Mouse (Mus musculus) liver, adult 2 months (tissue): Measurements from ENCODE around the gene Xpot. TPM values are rescaled to one million over a fixed set of nuclear protein-coding genes. Genes with fewer than 3 reads are reported as not detected.

Experiments used
- DNase-seq: peaks from one replicate; pipeline ENCODE4 v3.0.0-alpha.2; 2011; ENCODE audit warnings: low read depth, low spot score; ENCODE audit errors: extremely low read depth
- H3K27ac ChIP-seq: fragments of 200-500 bp; replicated peaks from 2 replicates; pipeline ENCODE4 v1.5.1; 2012; ENCODE audit warnings: low read depth, mild to moderate bottlenecking, control low read depth, inconsistent platforms, low read length; ENCODE audit not compliant: insufficient read depth
- H3K27me3 ChIP-seq: fragments of 200-500 bp; 2 replicates; pipeline ENCODE4 v1.6.1; 2012; ENCODE audit warnings: mild to moderate bottlenecking, moderate library complexity, low read length, inconsistent platforms; ENCODE audit not compliant: control insufficient read depth, insufficient read depth
- H3K36me3 ChIP-seq: fragments of 200-500 bp; 2 replicates; pipeline ENCODE4 v1.6.1; 2012; ENCODE audit warnings: low read length, inconsistent platforms; ENCODE audit not compliant: control insufficient read depth, insufficient read depth
- H3K4me1 ChIP-seq: fragments of 200-500 bp; 2 replicates; pipeline ENCODE4 v1.6.1; 2011; ENCODE audit warnings: low read length; ENCODE audit not compliant: control insufficient read depth, insufficient read depth
- H3K4me3 ChIP-seq: fragments of 200-500 bp; 2 replicates; pipeline ENCODE4 v1.5.1; 2011; ENCODE audit warnings: low read depth, mild to moderate bottlenecking, control low read depth, low read length, moderate library complexity; ENCODE audit not compliant: insufficient read depth
- H3K79me2 ChIP-seq: fragments of 200-500 bp; 2 replicates; pipeline ENCODE4 v1.6.1; 2012; ENCODE audit warnings: inconsistent platforms, mild to moderate bottlenecking, low read length, moderate library complexity; ENCODE audit not compliant: control insufficient read depth, insufficient read depth
- H3K9ac ChIP-seq: fragments of 200-500 bp; 2 replicates; pipeline ENCODE4 v1.6.1; 2012; ENCODE audit warnings: low read depth, mild to moderate bottlenecking, control low read depth, inconsistent platforms, low read length
- CTCF ChIP-seq: fragments of 200-500 bp; IDR thresholded peaks from 2 replicates; pipeline ENCODE4 v1.5.1; 2011; ENCODE audit warnings: low read depth, low read length, control low read depth
- POLR2A ChIP-seq: fragments of 200-500 bp; IDR thresholded peaks from 2 replicates; pipeline ENCODE4 v1.6.1; 2011; ENCODE audit warnings: low read length, control low read depth; ENCODE audit not compliant: insufficient read depth; ENCODE audit errors: extremely low read depth
- WGBS: fragments of 180-500 bp; shearing (Covaris S2); methylation state at CpG from one replicate; pipeline ENCODE4 v1.1.7; 2018; 5-methylcytosine and 5-hydroxymethylcytosine counted together
- polyA plus RNA-seq: library from polyadenylated mRNA; depleted of rRNA; stranded (reverse); fragments of >200 nt; gene quantifications from 2 replicates; pipeline ENCODE4 v1.2.3, GENCODE M21; 2012
- total RNA-seq: library from RNA; depleted of rRNA; stranded (reverse); fragments of >200 nt; gene quantifications from 2 replicates; pipeline ENCODE4 v1.2.3, GENCODE M21; 2014

Xpot gene
- total and polyA plus RNA-seq, 2 experiments = 55.5 to 71.7 TPM

DNA sequence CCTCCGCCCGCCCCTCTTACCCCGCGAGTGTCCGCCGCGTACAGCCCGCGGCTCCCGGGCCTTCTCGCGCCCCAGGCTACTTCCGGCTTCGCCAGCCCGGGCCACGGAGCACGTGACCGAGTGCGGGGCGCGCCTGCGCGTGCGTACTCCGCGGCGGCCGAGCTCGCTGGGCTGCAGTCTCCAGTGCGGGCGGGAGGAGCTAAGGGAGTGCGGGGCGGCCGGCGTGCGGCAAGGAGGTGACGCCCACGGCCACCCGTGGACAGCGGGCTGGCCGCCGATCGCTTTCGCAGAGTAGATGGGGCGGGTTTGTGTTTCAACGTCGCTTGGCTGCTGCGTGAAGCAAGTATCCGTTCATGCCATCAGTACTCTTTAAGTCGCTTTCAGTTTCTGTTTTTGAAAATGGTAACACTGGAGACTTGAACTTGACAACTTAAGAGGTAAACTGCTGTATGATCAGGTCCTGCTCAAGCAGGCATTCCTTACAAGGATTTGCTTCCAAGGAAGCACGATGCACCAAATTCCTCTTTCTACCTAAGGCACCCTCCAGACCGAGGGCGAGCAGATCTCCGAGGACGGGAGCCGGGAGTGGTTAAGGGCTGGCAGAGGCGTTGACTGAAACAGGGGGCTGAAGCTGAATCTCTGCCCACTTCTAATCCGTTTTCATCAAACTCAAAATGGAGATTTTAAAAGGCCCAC, 39.3 kb downstream of the Xpot start, which contains the start of gene Tbk1:
TSS of gene Tbk1 (minus strand) at position 113 of the 696 bp plus-strand sequence.
- Histone ChIP-seq H3K36me3 (peaks cover 21% of the 10 kb centered on the region), H3K4me3 (peak within 1 kb of the TSS; percentile 95), H3K27ac (peak within 1 kb of the TSS; percentile 90), H3K79me2 (peaks cover 28% of the 10 kb centered on the region), H3K4me1 (peaks cover 3% of the 10 kb centered on the region), H3K27me3 (no peaks in the 10 kb centered on the region), H3K9ac (peak within 1 kb of the TSS; percentile 93)
- peak; percentile 75 for DNase-seq
- TF ChIP-seq POLR2A = peak; percentile 60; the same call in 1 of the 2 replicates
- TF ChIP-seq CTCF = no peak
- WGBS = under 1% methylated on average over 55 of the region's 58 CpGs

DNA sequence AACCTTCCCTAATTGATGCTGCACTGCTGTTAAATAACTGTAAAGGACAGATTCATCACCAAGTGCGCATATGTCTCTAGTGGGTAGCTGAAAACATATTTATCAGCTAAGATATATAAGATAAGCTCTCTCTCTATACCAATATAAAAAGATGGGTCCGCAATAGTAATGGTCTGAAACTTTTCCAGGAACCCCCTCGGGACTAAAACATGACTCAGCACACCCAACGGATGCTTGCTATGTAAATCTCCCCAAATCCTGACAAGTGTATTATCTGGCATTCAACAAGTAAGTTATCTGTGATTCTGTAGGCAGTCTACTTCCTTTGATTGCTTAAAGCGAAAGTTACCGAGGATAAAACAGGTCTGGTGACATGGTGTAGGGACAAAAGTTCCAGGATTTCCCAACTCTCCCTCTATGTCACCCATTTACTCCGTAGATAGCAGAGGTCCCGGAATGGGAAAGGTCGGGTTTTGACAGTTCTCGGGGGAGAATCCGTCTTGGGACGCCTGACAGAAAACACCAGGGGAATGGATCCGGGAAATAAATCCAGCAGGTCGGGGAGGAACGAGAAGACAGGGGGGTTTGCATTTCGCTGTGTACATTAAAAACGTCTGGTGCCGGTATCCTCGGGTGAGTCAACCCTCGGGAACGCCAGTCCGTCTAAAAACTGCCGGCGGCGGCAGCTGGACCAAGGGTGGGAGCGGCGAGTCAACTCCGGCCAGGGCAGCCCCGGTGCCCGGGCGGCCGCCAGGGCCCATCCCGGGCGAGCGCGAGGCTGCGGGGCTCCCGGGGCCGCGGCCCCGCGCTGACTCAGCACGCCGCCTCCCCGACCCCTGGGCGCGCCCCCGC, 40.1 kb downstream of the Xpot start:
- Histone ChIP-seq H3K36me3 (peaks cover 23% of the 10 kb centered on the region), H3K27ac (peak overlapping the region; percentile 90), H3K79me2 (peaks cover 35% of the 10 kb centered on the region), H3K4me1 (peaks cover 3% of the 10 kb centered on the region), H3K9ac (peak overlapping the region; percentile 93), H3K4me3 (peak overlapping the region; percentile 95), H3K27me3 (no peaks in the 10 kb centered on the region)
- peak; percentile 79 for DNase-seq
- no peak for TF ChIP-seq POLR2A
- TF ChIP-seq CTCF = no peak
- WGBS = 2% methylated on average over 48 of the region's 48 CpGs

DNA sequence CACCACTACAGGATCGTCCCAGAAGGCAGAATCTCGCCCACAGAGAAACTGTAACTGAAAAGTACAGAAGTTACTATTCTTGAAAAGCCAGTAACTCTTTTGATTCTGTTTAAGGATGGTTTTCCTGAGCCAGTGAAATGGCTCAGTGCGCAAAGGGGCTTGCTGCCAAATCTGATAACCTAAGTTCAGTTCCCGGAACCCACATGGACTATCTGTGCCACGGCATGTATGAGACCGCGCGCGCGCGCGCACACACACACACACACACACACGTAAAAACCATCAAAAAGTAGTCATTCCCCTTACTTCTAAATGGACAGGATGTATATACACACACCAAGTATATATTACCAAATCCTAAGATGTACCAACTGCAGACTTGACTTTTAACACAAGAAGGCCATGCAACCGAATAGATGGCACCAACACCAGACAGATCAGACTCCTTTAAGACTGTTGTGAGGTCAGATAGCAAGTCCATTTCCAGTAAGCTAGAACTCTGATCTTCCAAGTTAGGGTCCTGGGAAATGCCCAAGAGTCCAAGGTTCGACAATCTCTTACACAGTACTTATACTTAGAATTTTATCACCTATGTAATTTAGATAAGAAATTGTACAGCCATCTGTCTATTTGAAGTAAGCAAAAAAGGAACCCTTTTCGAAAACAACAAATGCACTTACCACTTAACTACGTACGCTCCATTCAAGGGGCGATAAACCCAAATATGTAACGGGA, 40.9 kb downstream of the Xpot start:
- H3K4me1 ChIP-seq = peaks cover 8% of the 10 kb centered on the region
- H3K27ac ChIP-seq = no peak overlapping the region; the same call in 1 of the 2 replicates
- peaks cover 40% of the 10 kb centered on the region for H3K79me2 ChIP-seq
- peak overlapping the region; percentile 95; the same call in 1 of the 2 replicates for H3K4me3 ChIP-seq
- H3K27me3 ChIP-seq = no peaks in the 10 kb centered on the region
- DNase-seq = peak; percentile 66
- 31% methylated on average over 20 of the region's 20 CpGs for WGBS
- peaks cover 21% of the 10 kb centered on the region for H3K36me3 ChIP-seq
- no peak overlapping the region for H3K9ac ChIP-seq
- TF ChIP-seq POLR2A = no peak
- TF ChIP-seq CTCF = no peak

DNA sequence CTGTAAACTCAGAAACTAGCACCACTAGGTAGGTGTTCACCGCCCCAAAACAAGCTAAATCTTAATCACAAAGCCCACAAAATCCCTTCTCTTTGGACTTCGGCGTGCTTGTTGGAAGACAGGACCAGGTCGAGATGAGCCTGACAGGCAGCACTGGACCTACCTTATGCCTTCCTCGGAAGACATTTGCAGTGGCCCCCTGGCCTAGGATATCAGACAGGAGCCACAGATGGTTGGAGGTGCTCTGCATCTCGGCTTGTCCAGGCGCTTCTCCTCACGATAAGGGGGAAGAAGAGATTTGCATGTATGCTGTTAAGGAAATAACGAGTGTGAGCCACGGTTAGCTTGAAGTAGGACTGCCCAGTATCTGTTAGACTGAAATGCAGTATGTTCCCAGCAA, 42.1 kb downstream of the Xpot start:
- no peaks in the 10 kb centered on the region for H3K27me3 ChIP-seq
- peaks cover 21% of the 10 kb centered on the region for H3K36me3 ChIP-seq
- H3K79me2 ChIP-seq = peaks cover 40% of the 10 kb centered on the region
- WGBS = 94% methylated on average over 10 of the region's 10 CpGs
- H3K4me1 ChIP-seq = peaks cover 8% of the 10 kb centered on the region
- TF ChIP-seq POLR2A = no peak
- no peak for TF ChIP-seq CTCF
- no peak for DNase-seq
- no peak overlapping the region for H3K27ac ChIP-seq
- H3K9ac ChIP-seq = no peak overlapping the region
- H3K4me3 ChIP-seq = no peak overlapping the region

DNA sequence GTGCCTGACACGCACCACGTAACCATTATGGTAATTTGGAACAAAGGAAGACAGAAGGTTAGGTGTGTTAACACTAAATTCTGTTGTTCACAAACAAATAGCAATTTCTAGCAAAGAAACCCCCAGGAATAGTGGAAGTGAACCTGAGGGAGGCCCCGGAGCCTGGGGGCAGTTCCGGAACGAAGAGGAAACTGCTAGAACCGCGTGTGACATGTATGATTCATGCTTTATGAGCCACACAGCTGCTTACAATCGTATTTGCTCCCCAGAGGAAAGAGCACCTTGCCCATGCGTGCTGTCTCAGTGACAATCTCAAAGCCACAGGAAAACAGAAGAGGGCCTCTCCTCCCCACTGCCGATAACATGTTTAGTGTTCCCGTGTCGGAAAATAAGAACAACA, 43.1 kb downstream of the Xpot start:
- H3K36me3 ChIP-seq = peaks cover 24% of the 10 kb centered on the region
- no peak for DNase-seq
- no peak overlapping the region for H3K27ac ChIP-seq
- peaks cover 8% of the 10 kb centered on the region for H3K4me1 ChIP-seq
- no peak overlapping the region for H3K4me3 ChIP-seq
- no peak for TF ChIP-seq POLR2A
- no peak for TF ChIP-seq CTCF
- no peaks in the 10 kb centered on the region for H3K27me3 ChIP-seq
- 80% methylated on average over 12 of the region's 12 CpGs for WGBS
- H3K9ac ChIP-seq = no peak overlapping the region
- peaks cover 40% of the 10 kb centered on the region for H3K79me2 ChIP-seq
